Mouse (Mus musculus) cortical plate, adult 2 months (tissue): ENCODE data around the gene Ucp3.

ENCODE experiments used
- CTCF ChIP-seq: fragments of 200-500 bp; IDR thresholded peaks from 2 replicates; pipeline ENCODE4 v1.5.1; 2011; ENCODE audit warnings: mild to moderate bottlenecking, control low read depth, low read length; ENCODE audit not compliant: insufficient read depth; ENCODE audit errors: extremely low read depth
- POLR2A ChIP-seq: fragments of 200-500 bp; IDR thresholded peaks from 2 replicates; pipeline ENCODE4 v1.6.1; 2011; ENCODE audit warnings: mild to moderate bottlenecking, low read length, control low read depth; ENCODE audit not compliant: insufficient read depth; ENCODE audit errors: extremely low read depth

- TF ChIP-seq CTCF (no peak), POLR2A (no peak)
Measured at GRCm38 (mm10) chr7:100459862-100460261, 12.9 kb upstream of the Ucp3 start.
